Mouse (Mus musculus) cerebellum, adult 2 months (tissue): ENCODE measurements around the gene Cul9.

Source experiments
- CTCF ChIP-seq: fragments of 200-500 bp; IDR thresholded peaks from 2 replicates; pipeline ENCODE4 v1.5.1; 2011; ENCODE audit warnings: low read depth, mild to moderate bottlenecking, control low read depth, low read length, moderate library complexity, borderline replicate concordance; ENCODE audit not compliant: insufficient read depth
- POLR2A ChIP-seq: fragments of 200-500 bp; IDR thresholded peaks from 2 replicates; pipeline ENCODE4 v1.6.1; 2011; ENCODE audit warnings: low read length, control low read depth, borderline replicate concordance; ENCODE audit not compliant: insufficient read depth

GRCm38 (mm10) chr17:46588173-46588572 is 42.0 kb upstream of the Cul9 start:
- TF ChIP-seq POLR2A = no peak
- no peak for TF ChIP-seq CTCF
